Mouse (Mus musculus) left cerebral cortex, adult 9 months (tissue): ENCODE measurements around the gene Ubp1.
"Not testable (repeated sequence)": the region's sequence is repeated elsewhere in the genome, so short reads cannot be mapped to it uniquely, and the experiment has no call there.

ENCODE experiments used
- DNase-seq, 2 experiments: peaks; one replicate each; pipeline ENCODE4 v3.0.0; 2022; ENCODE audit warnings: low spot score in 2 of 2

The Ubp1 gene

GRCm38 (mm10) chr9:113930534-113931374 is at the start of gene Ubp1:
Gene Ubp1, plus strand, starts transcription at chr9:113930934.
- DNase-seq, result peak; percentile 98 to 99

DNA sequence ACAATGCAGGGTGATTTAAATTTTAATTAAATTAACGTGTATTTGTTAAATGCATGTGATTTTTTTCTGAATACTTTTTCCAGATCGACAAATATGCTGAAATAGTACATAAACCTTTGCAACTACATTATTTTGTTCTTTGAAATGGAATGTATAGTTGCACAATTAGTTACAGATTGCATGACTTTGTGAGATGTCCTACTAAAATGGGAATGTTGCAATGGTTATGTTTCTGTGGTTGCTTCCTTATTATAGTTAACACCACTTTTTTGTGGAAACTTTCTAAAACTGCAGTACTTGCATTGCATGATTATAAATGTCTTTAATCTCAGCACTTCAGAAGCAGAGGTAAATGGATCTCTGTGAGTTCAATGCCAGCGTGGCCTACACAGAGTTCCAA is 35.8 kb upstream of the Ubp1 start:
- DNase-seq, result no peak

- no peak for DNase-seq
Measured at GRCm38 (mm10) chr9:113903136-113903535, 27.6 kb upstream of the Ubp1 start.

DNA sequence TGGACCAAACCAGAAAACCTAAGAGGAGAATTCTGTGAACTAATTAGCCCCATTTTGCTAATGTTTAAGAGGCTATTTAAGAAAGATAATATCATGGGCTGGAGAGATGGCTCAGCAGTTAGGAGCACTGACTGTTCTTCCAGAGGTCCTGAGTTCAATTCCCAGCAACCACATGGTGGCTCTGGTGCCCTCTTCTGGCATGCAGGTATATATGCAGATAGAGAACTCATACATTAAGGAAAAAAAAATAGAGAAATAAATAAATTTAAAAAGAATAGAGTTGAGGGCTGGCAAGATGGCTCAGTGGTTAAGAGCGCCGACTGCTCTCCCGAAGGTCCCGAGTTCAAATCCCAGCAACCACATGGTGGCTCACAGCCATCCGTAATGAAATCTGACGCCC is 26.4 kb upstream of the Ubp1 start:
- DNase-seq, result not testable (repeated sequence)

GRCm38 (mm10) chr9:113915789-113916188 is 14.9 kb upstream of the Ubp1 start:
- DNase-seq, result no peak

DNA sequence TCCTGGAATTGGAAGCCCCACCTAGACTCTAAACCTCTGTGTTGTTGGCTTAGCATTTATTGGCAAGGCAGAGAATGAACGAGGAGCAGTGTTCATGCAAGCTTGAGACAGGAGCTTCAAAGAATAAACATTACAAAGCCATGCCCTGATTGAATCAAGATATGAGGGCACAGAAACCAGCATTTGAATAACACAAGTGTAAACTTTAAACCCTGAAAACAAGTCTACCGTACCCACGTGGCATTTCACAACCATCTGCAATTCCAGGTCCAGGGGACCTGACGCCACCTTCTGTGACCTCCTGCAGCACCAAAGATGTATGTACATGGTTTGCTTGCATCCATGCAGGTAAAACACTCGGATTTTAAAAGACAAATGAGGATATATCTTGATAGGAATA is 8.1 kb upstream of the Ubp1 start:
- DNase-seq, result no peak

DNA sequence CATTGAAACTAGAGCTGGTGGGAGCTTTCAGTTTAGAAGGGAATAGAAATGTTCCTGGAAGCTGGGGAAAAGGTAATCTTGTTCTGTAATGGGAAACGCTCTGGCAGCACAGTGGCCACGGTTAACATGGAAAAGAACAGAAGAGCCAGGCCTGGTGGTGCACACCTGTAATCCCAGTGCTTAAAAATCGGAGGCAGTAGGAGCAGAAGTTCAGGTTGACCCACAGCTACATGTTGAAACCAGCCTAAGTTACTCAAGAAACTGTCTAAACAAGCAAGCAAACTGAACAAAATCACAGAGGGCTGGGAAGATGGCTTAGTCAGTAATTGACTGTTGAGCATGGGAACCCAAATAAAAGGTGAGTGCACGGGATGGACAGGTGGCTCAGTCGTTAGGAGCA is 5.9 kb upstream of the Ubp1 start:
- no peak for DNase-seq

GRCm38 (mm10) chr9:113928591-113928990 is 2.1 kb upstream of the Ubp1 start:
- no peak for DNase-seq

- no peak for DNase-seq
Measured at GRCm38 (mm10) chr9:113929676-113930075, 1.1 kb upstream of the Ubp1 start.

DNA sequence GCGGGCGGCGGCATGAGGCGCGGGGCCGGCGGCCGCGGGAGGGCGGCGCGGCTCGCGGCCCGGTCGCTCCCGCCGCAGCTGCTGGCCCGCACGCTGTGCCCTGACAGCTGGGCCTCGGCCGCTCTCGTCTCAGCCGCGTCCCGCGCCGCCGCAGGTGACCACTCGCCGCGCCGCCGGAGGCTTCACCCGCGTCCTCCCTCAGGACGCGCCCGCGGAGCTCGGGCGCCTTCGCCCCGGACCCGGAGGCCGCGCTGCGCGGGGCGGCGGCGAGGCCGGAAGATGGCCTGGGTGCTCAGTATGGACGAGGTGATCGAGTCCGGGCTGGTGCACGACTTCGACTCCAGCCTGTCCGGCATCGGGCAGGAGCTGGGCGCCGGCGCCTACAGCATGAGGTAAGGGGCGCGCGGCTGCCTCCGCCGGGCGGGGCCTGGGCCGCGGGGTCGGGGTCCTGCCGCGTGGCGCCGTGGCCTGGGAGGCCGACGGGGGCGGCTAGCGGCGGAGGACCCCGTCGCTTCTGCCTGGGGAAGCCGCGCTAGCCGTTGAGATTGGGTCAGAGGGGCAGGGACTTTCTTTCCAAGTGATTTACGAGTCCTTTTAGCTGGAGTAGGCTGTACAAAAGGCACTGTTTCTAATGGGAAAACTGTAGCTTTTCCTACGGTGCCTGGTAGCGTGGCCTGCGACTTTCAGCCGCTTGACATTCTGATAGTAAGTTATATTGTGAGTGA is 803 bp downstream of the Ubp1 start:
- no peak for DNase-seq

DNA sequence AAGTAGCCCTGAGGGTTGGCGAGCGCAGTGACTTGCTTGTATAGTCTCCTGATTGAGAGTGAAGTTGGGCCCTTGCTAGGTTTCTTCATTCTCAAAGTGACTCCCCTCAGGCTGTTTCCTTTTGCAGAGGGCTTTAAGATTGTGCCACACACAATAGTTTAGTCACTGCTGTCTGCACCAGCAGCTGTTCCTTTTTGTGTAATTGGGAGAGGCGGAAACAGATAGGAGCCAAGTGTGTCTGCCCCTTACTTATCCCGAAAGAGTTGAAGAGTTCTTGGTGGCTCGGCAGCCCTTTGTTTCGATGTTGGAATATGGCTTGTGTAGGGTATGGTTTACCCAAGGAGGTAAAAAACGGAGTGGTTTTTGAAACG is 1.4 kb downstream of the Ubp1 start:
- DNase-seq, result no peak

GRCm38 (mm10) chr9:113932501-113932900 is 1.8 kb downstream of the Ubp1 start:
- no peak for DNase-seq

DNA sequence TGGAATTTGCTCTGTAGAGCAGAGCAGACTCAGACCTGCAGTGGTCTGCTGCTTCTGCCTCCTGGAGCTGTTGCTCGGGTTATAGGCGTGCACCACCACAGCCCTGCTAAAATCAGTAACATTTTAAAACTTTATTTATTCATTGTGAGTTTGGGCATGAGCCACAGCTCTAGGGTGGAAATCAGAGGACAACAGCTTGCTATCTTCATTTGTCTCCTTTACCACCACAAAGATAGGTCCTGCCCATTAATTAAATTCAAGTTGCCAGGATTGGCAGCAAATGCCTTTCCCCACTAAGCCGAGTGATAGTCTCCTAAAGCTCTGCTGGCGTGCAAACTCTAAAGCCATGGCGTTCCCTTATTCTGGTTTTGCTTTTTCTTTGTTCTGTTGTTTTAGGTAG is 4.9 kb downstream of the Ubp1 start:
- no peak for DNase-seq

DNA sequence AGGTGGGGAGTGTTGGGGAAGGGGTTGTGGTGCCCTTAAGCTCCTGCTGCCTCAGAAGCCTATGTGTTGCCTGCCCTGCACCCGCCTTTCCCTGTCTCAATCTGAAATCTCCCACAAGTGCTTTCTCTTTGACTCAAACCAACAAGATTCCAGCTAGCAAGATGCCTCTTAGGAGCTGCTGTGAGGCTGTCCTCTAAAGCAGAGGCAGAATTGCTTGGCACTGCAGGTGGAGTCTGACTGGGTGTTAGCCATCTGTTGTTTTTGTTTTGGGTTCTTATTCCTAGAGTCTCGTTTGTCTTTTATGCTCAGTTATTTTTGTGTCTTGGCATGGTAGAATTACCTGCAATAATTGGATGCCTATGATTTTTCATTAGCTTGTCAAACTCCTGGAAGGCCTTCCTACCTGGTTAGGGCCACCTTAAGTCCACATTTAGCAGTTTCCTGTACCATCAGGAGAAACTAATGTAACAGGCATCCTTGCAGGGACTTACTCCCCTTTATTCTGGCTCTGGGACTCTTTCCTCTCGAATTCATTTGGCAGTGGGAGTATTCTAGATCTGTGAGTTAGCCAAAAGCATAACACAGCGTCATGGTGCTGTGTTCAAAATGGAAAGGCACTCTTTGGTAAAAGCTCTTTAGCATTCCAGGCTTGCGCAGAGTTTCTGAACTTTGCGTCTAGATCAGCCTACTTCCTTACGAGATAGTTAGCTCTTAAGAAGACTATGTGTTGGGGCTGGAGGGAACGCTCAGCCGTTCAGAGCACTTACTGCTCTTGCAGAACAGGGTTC is 8.5 kb downstream of the Ubp1 start:
- peak in 1 of 2 experiments; percentile 39 for DNase-seq

GRCm38 (mm10) chr9:113941103-113941805 is 10.5 kb downstream of the Ubp1 start:
- DNase-seq, result no peak

GRCm38 (mm10) chr9:113943372-113943771 is 12.6 kb downstream of the Ubp1 start:
- no peak for DNase-seq

- no peak for DNase-seq
Measured at GRCm38 (mm10) chr9:113947216-113947615, 16.5 kb downstream of the Ubp1 start.

DNA sequence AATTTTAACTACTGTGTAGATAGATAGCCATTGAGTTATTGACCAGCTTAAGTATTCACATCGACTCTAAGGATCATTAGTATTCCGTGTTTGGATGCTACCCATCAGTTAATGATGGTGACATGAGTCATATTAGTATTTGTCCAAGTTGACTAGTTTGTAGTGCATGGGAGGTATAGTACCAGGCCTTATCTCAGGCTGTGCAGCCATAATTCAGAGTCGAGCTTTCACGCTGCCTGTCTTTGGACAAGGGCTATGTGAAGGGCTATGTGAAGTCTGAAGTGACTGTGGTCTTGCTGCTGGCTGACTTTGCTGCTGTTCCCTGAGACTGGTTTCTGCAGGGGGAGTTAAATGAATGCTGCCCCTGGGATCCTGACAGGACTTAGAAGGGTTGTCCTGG is 27.0 kb downstream of the Ubp1 start:
- no peak for DNase-seq

- no peak for DNase-seq
Measured at GRCm38 (mm10) chr9:113963718-113964117, 33.0 kb downstream of the Ubp1 start.

DNA sequence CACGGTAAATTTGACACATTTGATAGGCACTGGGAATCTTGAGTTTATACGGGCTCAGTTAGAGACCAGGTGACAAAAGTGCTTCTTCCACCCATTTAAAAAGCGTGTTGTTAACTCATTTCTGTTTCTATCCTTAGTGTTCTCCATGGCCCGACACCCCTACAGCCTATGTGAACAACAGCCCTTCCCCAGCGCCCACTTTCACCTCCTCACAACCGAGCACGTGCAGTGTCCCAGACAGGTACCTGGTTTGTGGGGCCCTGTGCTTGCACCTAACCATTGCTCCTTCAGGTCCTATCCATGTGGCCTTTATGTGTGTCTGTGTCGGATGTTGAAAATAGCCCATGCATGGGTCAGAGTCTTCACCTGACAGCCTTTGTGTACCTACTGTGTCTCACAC is 33.7 kb downstream of the Ubp1 start:
- DNase-seq, result no peak

- no peak for DNase-seq
Measured at GRCm38 (mm10) chr9:113966838-113967237, 36.1 kb downstream of the Ubp1 start.

- DNase-seq, result no peak
Measured at GRCm38 (mm10) chr9:113968967-113969366, 38.2 kb downstream of the Ubp1 start.
